Mouse (Mus musculus) kidney, adult 9 months (tissue): ENCODE results near the gene Kcnh1.
A peak's percentile ranks its signal among the peaks of the same experiment; 100 is the strongest.

Experiments used
- DNase-seq: peaks from one replicate; pipeline ENCODE4 v3.0.0; 2022

Gene Kcnh1

GRCm38 (mm10) chr1:192477556-192477955 lies 287.0 kb downstream of the Kcnh1 start:
- no peak for DNase-seq

GRCm38 (mm10) chr1:192478176-192478575 lies 287.6 kb downstream of the Kcnh1 start:
- no peak for DNase-seq

GRCm38 (mm10) chr1:192480072-192480784 lies 289.7 kb downstream of the Kcnh1 start:
- DNase-seq: no peak

GRCm38 (mm10) chr1:192481446-192481845 lies 290.9 kb downstream of the Kcnh1 start:
- DNase-seq: no peak

- DNase-seq: no peak
Measured at GRCm38 (mm10) chr1:192485030-192485429, 294.5 kb downstream of the Kcnh1 start.

- DNase-seq: no peak
Measured at GRCm38 (mm10) chr1:192487571-192487970, 297.0 kb downstream of the Kcnh1 start.

- DNase-seq: no peak
Measured at GRCm38 (mm10) chr1:192489908-192490825, 299.6 kb downstream of the Kcnh1 start.

GRCm38 (mm10) chr1:192497505-192497904 lies 306.9 kb downstream of the Kcnh1 start:
- no peak for DNase-seq

- DNase-seq: no peak
Measured at GRCm38 (mm10) chr1:192502016-192502415, 311.4 kb downstream of the Kcnh1 start.

GRCm38 (mm10) chr1:192502835-192503234 lies 312.3 kb downstream of the Kcnh1 start:
- no peak for DNase-seq

GRCm38 (mm10) chr1:192503651-192504050 lies 313.1 kb downstream of the Kcnh1 start:
- DNase-seq: no peak

- DNase-seq: no peak
Measured at GRCm38 (mm10) chr1:192512821-192513220, 322.2 kb downstream of the Kcnh1 start.

- DNase-seq: no peak
Measured at GRCm38 (mm10) chr1:192515373-192515772, 324.8 kb downstream of the Kcnh1 start.

GRCm38 (mm10) chr1:192519713-192520112 lies 329.1 kb downstream of the Kcnh1 start:
- no peak for DNase-seq

- peak; percentile 11 for DNase-seq
Measured at GRCm38 (mm10) chr1:192520836-192521435, 330.4 kb downstream of the Kcnh1 start.

- no peak for DNase-seq
Measured at GRCm38 (mm10) chr1:192522376-192523178, 332.0 kb downstream of the Kcnh1 start.

GRCm38 (mm10) chr1:192525711-192526350 lies 335.3 kb downstream of the Kcnh1 start:
- DNase-seq: no peak

- DNase-seq: no peak
Measured at GRCm38 (mm10) chr1:192531490-192532146, 341.0 kb downstream of the Kcnh1 start.

- no peak for DNase-seq
Measured at GRCm38 (mm10) chr1:192532212-192532611, 341.6 kb downstream of the Kcnh1 start.

GRCm38 (mm10) chr1:192533016-192533415 lies 342.4 kb downstream of the Kcnh1 start:
- DNase-seq: no peak

GRCm38 (mm10) chr1:192536440-192536839 lies 345.9 kb downstream of the Kcnh1 start:
- DNase-seq: no peak

- DNase-seq: no peak
Measured at GRCm38 (mm10) chr1:192537169-192537568, 346.6 kb downstream of the Kcnh1 start.
